13 mouse cellular contexts compared by ENCODE assay signal in the genomic region with DNA sequence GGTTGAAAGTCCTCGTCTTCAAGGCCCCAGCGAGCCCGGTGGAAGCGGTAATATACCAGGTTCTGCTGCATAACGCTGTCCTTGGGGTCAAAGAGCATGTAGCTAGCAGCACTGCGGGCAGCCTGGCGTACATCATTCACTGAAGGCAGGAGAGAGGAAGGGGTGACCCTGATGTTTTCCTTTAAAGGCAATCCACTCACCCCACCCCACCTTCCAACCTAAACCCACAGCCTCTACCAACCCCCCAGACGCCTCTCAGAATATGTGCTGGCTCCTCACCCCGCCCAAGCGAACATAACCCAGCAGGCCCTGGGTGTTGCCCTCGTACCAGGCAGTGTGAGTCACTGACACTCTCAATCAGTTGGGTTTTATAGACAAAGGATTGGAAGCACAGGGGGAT. TPM values are rescaled to one million over a fixed set of nuclear protein-coding genes. Genes with fewer than 3 reads are reported as not detected.
DNase-seq lines count a peak whose midpoint lies in the region; ATAC-seq and TF ChIP-seq lines count a peak whose summit lies in the region.
"Had no signal": no experiment of that assay in that cellular context is flagged by ENCODE, and none has a peak within 500 bp of the region (broad histone marks: within the 10 kb centered on the region; RNA-seq: fewer than 3 reads in every experiment).

No protein-coding gene starts in this region.

- peak; percentile 92 for DNase-seq in heart, adult 11 months
- DNase-seq in heart, postnatal 10 days, result no peak
- DNase-seq in liver, postnatal 0 days, result no peak
- no peak for DNase-seq in gastrocnemius, adult 18-20 months (ENCODE audit: low spot score)
- no peak for DNase-seq in hindbrain, embryonic 11.5 days (ENCODE audit: low spot score)
- DNase-seq: adrenal gland, adult 8-10 months; cerebellum, adult 9-11 months; lung, postnatal 36 days; right cerebral cortex, postnatal 14 days had no signal

- H3K4me2 ChIP-seq in liver, embryonic 12.5 days, result peak overlapping the region; percentile 8; the same call in 1 of the 2 replicates
- no peak overlapping the region for H3K4me2 ChIP-seq in liver, postnatal 0 days (ENCODE audit: low read depth, low read length)
- H3K4me2 ChIP-seq in stomach, embryonic 14.5 days (replicated peaks; ENCODE audit: low read depth, low read length), result peak overlapping the region; percentile 79; the same call in 1 of the 2 replicates
- H3K4me2 ChIP-seq in hindbrain, embryonic 11.5 days (replicated peaks; ENCODE audit: low read depth, low read length), result no peak overlapping the region

- no peak for ATAC-seq in liver, embryonic 12.5 days
- ATAC-seq in liver, postnatal 0 days, result no peak
- no peak for ATAC-seq in stomach, embryonic 14.5 days (ENCODE audit: insufficient number of reproducible peaks, insufficient read depth, low FRiP score, low read depth)
- no peak for ATAC-seq in hindbrain, embryonic 11.5 days (ENCODE audit: low FRiP score)

- no peak for TF ChIP-seq EP300 in liver, postnatal 0 days (IDR thresholded peaks at IDR 0.05; ENCODE audit: low read depth)

- H3K9me3 ChIP-seq in liver, embryonic 12.5 days (replicated peaks), result no peaks in the 10 kb centered on the region
- no peaks in the 10 kb centered on the region for H3K9me3 ChIP-seq in liver, postnatal 0 days (ENCODE audit: low read length)
- no peaks in the 10 kb centered on the region for H3K9me3 ChIP-seq in stomach, embryonic 14.5 days (ENCODE audit: control insufficient read depth, low read depth, low read length)
- H3K9me3 ChIP-seq in hindbrain, embryonic 11.5 days (ENCODE audit: control insufficient read depth, low read length), result no peaks in the 10 kb centered on the region
- H3K9me3 ChIP-seq: hindbrain, embryonic 12.5 days had no signal

- H3K4me3 ChIP-seq in liver, embryonic 12.5 days, result no peak overlapping the region
- H3K4me3 ChIP-seq in liver, postnatal 0 days (ENCODE audit: low read depth, low read length), result no peak overlapping the region
- H3K4me3 ChIP-seq in cortical plate, adult 2 months (ENCODE audit: insufficient read depth, low read length), result no peak overlapping the region
- no peak overlapping the region for H3K4me3 ChIP-seq in stomach, embryonic 14.5 days (ENCODE audit: low read depth, low read length)
- no peak overlapping the region for H3K4me3 ChIP-seq in hindbrain, embryonic 11.5 days (ENCODE audit: low read depth, low read length)
- H3K4me3 ChIP-seq: hindbrain, embryonic 12.5 days had no signal

- no peak overlapping the region for H3K27ac ChIP-seq in liver, embryonic 12.5 days
- H3K27ac ChIP-seq in liver, postnatal 0 days (ENCODE audit: low read depth), result no peak overlapping the region
- peak overlapping the region; percentile 18; the same call in 1 of the 2 replicates for H3K27ac ChIP-seq in cortical plate, adult 2 months (ENCODE audit: insufficient read depth, low read length)
- H3K27ac ChIP-seq in stomach, embryonic 14.5 days (ENCODE audit: low read length), result no peak overlapping the region; the same call in 1 of the 2 replicates
- no peak overlapping the region for H3K27ac ChIP-seq in hindbrain, embryonic 11.5 days (ENCODE audit: low read depth, low read length)
- H3K27ac ChIP-seq: hindbrain, embryonic 12.5 days had no signal

- TF ChIP-seq POLR2A in cortical plate, adult 2 months (IDR thresholded peaks at IDR 0.05; ENCODE audit: extremely low read depth, insufficient read depth, low read length), result no peak

- peaks cover 8% of the 10 kb centered on the region; the same call in 1 of the 2 replicates for H3K36me3 ChIP-seq in liver, embryonic 12.5 days
- H3K36me3 ChIP-seq in liver, postnatal 0 days (replicated peaks; ENCODE audit: insufficient read depth, low read length), result no peaks in the 10 kb centered on the region
- H3K36me3 ChIP-seq in stomach, embryonic 14.5 days (ENCODE audit: control insufficient read depth, insufficient read depth, low read length), result peaks cover 17% of the 10 kb centered on the region
- no peaks in the 10 kb centered on the region for H3K36me3 ChIP-seq in hindbrain, embryonic 11.5 days (ENCODE audit: control insufficient read depth, insufficient read depth, low read length)

- peaks cover 58% of the 10 kb centered on the region for H3K27me3 ChIP-seq in liver, embryonic 12.5 days (replicated peaks)
- peaks cover 34% of the 10 kb centered on the region for H3K27me3 ChIP-seq in liver, postnatal 0 days (ENCODE audit: insufficient read depth, low read length)
- H3K27me3 ChIP-seq in stomach, embryonic 14.5 days (ENCODE audit: control insufficient read depth, insufficient read depth, low read length), result no peaks in the 10 kb centered on the region
- peaks cover 8% of the 10 kb centered on the region; the same call in 1 of the 2 replicates for H3K27me3 ChIP-seq in hindbrain, embryonic 11.5 days (ENCODE audit: control insufficient read depth, insufficient read depth, low read length)

- intact Hi-C loops in heart, postnatal 10 days (cut with DNase I), result no loop called here

- peaks cover 34% of the 10 kb centered on the region for H3K4me1 ChIP-seq in liver, embryonic 12.5 days
- H3K4me1 ChIP-seq in liver, postnatal 0 days (ENCODE audit: insufficient read depth), result no peaks in the 10 kb centered on the region
- no peaks in the 10 kb centered on the region for H3K4me1 ChIP-seq in cortical plate, adult 2 months (ENCODE audit: control insufficient read depth, insufficient read depth, low read length)
- H3K4me1 ChIP-seq in stomach, embryonic 14.5 days (ENCODE audit: control insufficient read depth, insufficient read depth, low read length), result peaks cover 32% of the 10 kb centered on the region
- H3K4me1 ChIP-seq in hindbrain, embryonic 11.5 days (replicated peaks; ENCODE audit: control insufficient read depth, insufficient read depth, low read length), result no peaks in the 10 kb centered on the region

- H3K9ac ChIP-seq in liver, embryonic 12.5 days, result no peak overlapping the region
- H3K9ac ChIP-seq in liver, postnatal 0 days (replicated peaks), result no peak overlapping the region
- no peak overlapping the region for H3K9ac ChIP-seq in stomach, embryonic 14.5 days (replicated peaks; ENCODE audit: low read depth, low read length)
- H3K9ac ChIP-seq in hindbrain, embryonic 11.5 days (ENCODE audit: low read depth, low read length), result no peak overlapping the region
- H3K9ac ChIP-seq: hindbrain, embryonic 12.5 days had no signal

- WGBS in liver, embryonic 12.5 days (ENCODE audit: insufficient replicate concordance), result 54% methylated on average over 11 of the region's 11 CpGs
- WGBS in liver, postnatal 0 days (ENCODE audit: insufficient replicate concordance), result 51% methylated on average over 11 of the region's 11 CpGs
- WGBS in stomach, embryonic 14.5 days, result 49% methylated on average over 11 of the region's 11 CpGs
- WGBS in hindbrain, embryonic 11.5 days, result 86% methylated on average over 11 of the region's 11 CpGs

- no peak for TF ChIP-seq CTCF in liver, postnatal 0 days (IDR thresholded peaks at IDR 0.05; ENCODE audit: low read depth)
- no peak for TF ChIP-seq CTCF in cortical plate, adult 2 months (IDR thresholded peaks at IDR 0.05; ENCODE audit: extremely low read depth, insufficient read depth, low read length)

RNA-seq across cellular contexts. Expression of gene P3h4, which starts 2.9 kb away (rescaled TPM):
- total RNA-seq in heart, postnatal 10 days (2021), result 10 to 100 TPM; 24.4 to 27.3 TPM
- 11.0 and 11.2 TPM in 2 replicates for polyA plus RNA-seq in liver, embryonic 12.5 days (2016; fragmentation: Nextera tagmentation; extraction: Ambion mirVana)
- 3.4 and 4.6 TPM in 2 replicates for polyA plus RNA-seq in liver, postnatal 0 days (2015; fragmentation: Nextera tagmentation; extraction: Ambion mirVana)
- polyA plus RNA-seq in cortical plate, adult 2 months (2012; rRNA removed), result 14.4 and 15.3 TPM in 2 replicates
- 68.0 and 68.9 TPM in 2 replicates for polyA plus RNA-seq in stomach, embryonic 14.5 days (2014; fragmentation: Nextera tagmentation; extraction: Ambion mirVana)
- total RNA-seq in gastrocnemius, adult 18-20 months (2021), result 1 to 10 TPM; 1.6 to 3.2 TPM
- polyA plus RNA-seq in hindbrain, embryonic 11.5 days (2014; fragmentation: Nextera tagmentation; extraction: Ambion mirVana), result 19.6 and 22.9 TPM in 2 replicates

RNA-seq across cellular contexts. Expression of gene Fkbp10, which starts 3.8 kb away (rescaled TPM):
- 10 to 100 TPM; 58.6 to 59.7 TPM for total RNA-seq in heart, postnatal 10 days (2021)
- polyA plus RNA-seq in liver, embryonic 12.5 days (2016; fragmentation: Nextera tagmentation; extraction: Ambion mirVana), result 20.1 and 23.8 TPM in 2 replicates
- 7.4 and 9.0 TPM in 2 replicates for polyA plus RNA-seq in liver, postnatal 0 days (2015; fragmentation: Nextera tagmentation; extraction: Ambion mirVana)
- polyA plus RNA-seq in cortical plate, adult 2 months (2012; rRNA removed), result 8.0 and 9.6 TPM in 2 replicates
- polyA plus RNA-seq in stomach, embryonic 14.5 days (2014; fragmentation: Nextera tagmentation; extraction: Ambion mirVana), result 106 and 108 TPM in 2 replicates
- 1 to 10 TPM; 1.9 to 2.6 TPM for total RNA-seq in gastrocnemius, adult 18-20 months (2021)
- 38.7 and 46.1 TPM in 2 replicates for polyA plus RNA-seq in hindbrain, embryonic 11.5 days (2014; fragmentation: Nextera tagmentation; extraction: Ambion mirVana)

RNA-seq across cellular contexts. Expression of gene Jup, which starts 14.2 kb away (rescaled TPM):
- 100 to 1,000 TPM; 252 to 286 TPM for total RNA-seq in heart, postnatal 10 days (2021)
- 23.9 and 24.3 TPM in 2 replicates for polyA plus RNA-seq in liver, embryonic 12.5 days (2016; fragmentation: Nextera tagmentation; extraction: Ambion mirVana)
- 17.5 and 18.9 TPM in 2 replicates for polyA plus RNA-seq in liver, postnatal 0 days (2015; fragmentation: Nextera tagmentation; extraction: Ambion mirVana)
- 40.9 and 48.2 TPM in 2 replicates for polyA plus RNA-seq in cortical plate, adult 2 months (2012; rRNA removed)
- polyA plus RNA-seq in stomach, embryonic 14.5 days (2014; fragmentation: Nextera tagmentation; extraction: Ambion mirVana), result 131 and 139 TPM in 2 replicates
- 10 to 100 TPM; 73.4 to 81.3 TPM for total RNA-seq in gastrocnemius, adult 18-20 months (2021)
- polyA plus RNA-seq in hindbrain, embryonic 11.5 days (2014; fragmentation: Nextera tagmentation; extraction: Ambion mirVana), result 26.7 and 30.7 TPM in 2 replicates

RNA-seq across cellular contexts. Expression of gene Nt5c3b, which starts 29.9 kb away (rescaled TPM):
- total RNA-seq in heart, postnatal 10 days (2021), result 10 to 100 TPM; 36.9 to 46.3 TPM
- 38.3 and 38.6 TPM in 2 replicates for polyA plus RNA-seq in liver, embryonic 12.5 days (2016; fragmentation: Nextera tagmentation; extraction: Ambion mirVana)
- polyA plus RNA-seq in liver, postnatal 0 days (2015; fragmentation: Nextera tagmentation; extraction: Ambion mirVana), result 11.1 and 11.9 TPM in 2 replicates
- 70.9 and 73.6 TPM in 2 replicates for polyA plus RNA-seq in cortical plate, adult 2 months (2012; rRNA removed)
- 121 and 126 TPM in 2 replicates for polyA plus RNA-seq in stomach, embryonic 14.5 days (2014; fragmentation: Nextera tagmentation; extraction: Ambion mirVana)
- 1 to 10 TPM; 7.7 to 8.3 TPM for total RNA-seq in gastrocnemius, adult 18-20 months (2021)
- polyA plus RNA-seq in hindbrain, embryonic 11.5 days (2014; fragmentation: Nextera tagmentation; extraction: Ambion mirVana), result 92.6 and 96.0 TPM in 2 replicates

RNA-seq across cellular contexts. Expression of gene Klhl10, which starts 30.0 kb away (rescaled TPM):
- under 1 TPM; 0.57 to 0.97 TPM for total RNA-seq in heart, postnatal 10 days (2021)
- polyA plus RNA-seq in liver, embryonic 12.5 days (2016; fragmentation: Nextera tagmentation; extraction: Ambion mirVana), result 0.12 and 0.32 TPM in 2 replicates
- 0.07 TPM in 2 replicates for polyA plus RNA-seq in liver, postnatal 0 days (2015; fragmentation: Nextera tagmentation; extraction: Ambion mirVana)
- 0.52 and 0.55 TPM in 2 replicates for polyA plus RNA-seq in cortical plate, adult 2 months (2012; rRNA removed)
- polyA plus RNA-seq in stomach, embryonic 14.5 days (2014; fragmentation: Nextera tagmentation; extraction: Ambion mirVana), result 0.52 and 0.64 TPM in 2 replicates
- total RNA-seq in gastrocnemius, adult 18-20 months (2021), result under 1 TPM; 0.25 to 0.28 TPM
- polyA plus RNA-seq in hindbrain, embryonic 11.5 days (2014; fragmentation: Nextera tagmentation; extraction: Ambion mirVana), result 0.66 and 0.68 TPM in 2 replicates

Comparison
In these comparisons a context has a peak if more than half of its experiments do, and no peak if none do; other contexts are left out.
1. H3K4me2 ChIP-seq: peak in liver, embryonic 12.5 days (single experiment) and stomach, embryonic 14.5 days (single experiment); none in liver, postnatal 0 days (single experiment) and hindbrain, embryonic 11.5 days (single experiment).